Mouse (Mus musculus): ENCODE measurements around the gene Chst1. TPM values are rescaled to one million over a fixed set of nuclear protein-coding genes. Genes with fewer than 3 reads are reported as not detected.
A peak's percentile ranks its signal among the peaks of the same experiment; 100 is the strongest.

Chst1 gene
- total and polyA plus RNA-seq, 3 experiments, result 1.7 to 8.7 (median 2.4) TPM

DNA sequence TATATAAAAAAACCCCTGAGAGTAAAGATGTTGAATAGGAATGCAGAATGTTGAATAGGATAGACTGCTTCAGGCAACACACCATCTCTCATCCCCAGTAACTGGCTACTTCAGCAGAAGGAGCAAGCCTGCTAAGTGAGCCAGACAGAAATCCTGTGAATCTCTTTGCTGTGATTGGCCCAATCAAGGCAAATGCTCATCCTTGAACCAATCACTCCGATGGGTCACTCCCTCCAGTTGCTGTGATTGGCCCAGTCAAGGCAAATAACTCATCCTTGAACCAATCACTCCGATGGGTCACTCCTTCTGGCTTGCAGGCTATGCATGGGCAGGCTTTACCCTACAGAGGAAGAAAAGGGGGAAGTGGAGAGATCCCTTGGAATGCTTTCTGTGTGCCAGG, 57.7 kb downstream of the Chst1 start:
- no peak for DNase-seq
- no peak for TF ChIP-seq CTCF (IDR thresholded peaks at IDR 0.05)
- TF ChIP-seq POLR2A (IDR thresholded peaks at IDR 0.05; ENCODE audit: insufficient read depth, low read depth, low read length), result no peak
- no peak for TF ChIP-seq EP300 (IDR thresholded peaks at IDR 0.05; ENCODE audit: insufficient read depth, low read depth, low read length)
- Histone ChIP-seq H3K36me3 (ENCODE audit: control insufficient read depth, insufficient read depth, low read length) (no peaks in the 10 kb centered on the region), H3K27ac (no peak overlapping the region), H3K4me3 (no peak overlapping the region), H3K27me3 (ENCODE audit: control insufficient read depth, insufficient read depth, low read length) (no peaks in the 10 kb centered on the region), H3K9ac (ENCODE audit: low read depth, low read length) (no peak overlapping the region), H3K79me2 (replicated peaks; ENCODE audit: control insufficient read depth, insufficient read depth, low read length) (no peaks in the 10 kb centered on the region), H3K4me1 (ENCODE audit: control insufficient read depth, insufficient read depth, low read length) (no peaks in the 10 kb centered on the region)
- intact Hi-C loops (cut with DNase I), result no loop called here
- WGBS, result 86% methylated on average over 2 of the region's 2 CpGs

- Histone ChIP-seq H3K9ac (ENCODE audit: low read depth, low read length) (no peak overlapping the region), H3K4me3 (no peak overlapping the region), H3K27me3 (ENCODE audit: control insufficient read depth, insufficient read depth, low read length) (no peaks in the 10 kb centered on the region), H3K79me2 (replicated peaks; ENCODE audit: control insufficient read depth, insufficient read depth, low read length) (no peaks in the 10 kb centered on the region), H3K4me1 (ENCODE audit: control insufficient read depth, insufficient read depth, low read length) (no peaks in the 10 kb centered on the region), H3K27ac (no peak overlapping the region), H3K36me3 (ENCODE audit: control insufficient read depth, insufficient read depth, low read length) (no peaks in the 10 kb centered on the region)
- WGBS, result 50% methylated on average over 1 of the region's 1 CpGs
- no peak for TF ChIP-seq POLR2A (IDR thresholded peaks at IDR 0.05; ENCODE audit: insufficient read depth, low read depth, low read length)
- TF ChIP-seq CTCF (IDR thresholded peaks at IDR 0.05), result no peak
- no peak for TF ChIP-seq EP300 (IDR thresholded peaks at IDR 0.05; ENCODE audit: insufficient read depth, low read depth, low read length)
- DNase-seq, result no peak
- intact Hi-C loops (cut with DNase I), result no loop called here
Observed at GRCm38 (mm10) chr2:92658293-92659150, 59.0 kb downstream of the Chst1 start.

- Histone ChIP-seq H3K27ac (no peak overlapping the region), H3K79me2 (replicated peaks; ENCODE audit: control insufficient read depth, insufficient read depth, low read length) (no peaks in the 10 kb centered on the region), H3K27me3 (ENCODE audit: control insufficient read depth, insufficient read depth, low read length) (no peaks in the 10 kb centered on the region), H3K4me1 (ENCODE audit: control insufficient read depth, insufficient read depth, low read length) (no peaks in the 10 kb centered on the region), H3K4me3 (no peak overlapping the region), H3K9ac (ENCODE audit: low read depth, low read length) (no peak overlapping the region), H3K36me3 (ENCODE audit: control insufficient read depth, insufficient read depth, low read length) (no peaks in the 10 kb centered on the region)
- WGBS, result 55% methylated on average over 7 of the region's 7 CpGs
- intact Hi-C loops (cut with DNase I), result no loop called here
- TF ChIP-seq EP300 (IDR thresholded peaks at IDR 0.05; ENCODE audit: insufficient read depth, low read depth, low read length), result no peak
- TF ChIP-seq CTCF (IDR thresholded peaks at IDR 0.05), result 0 out of 2 replicates have a peak, but pooled peaks have one; percentile 18
- no peak for TF ChIP-seq POLR2A (IDR thresholded peaks at IDR 0.05; ENCODE audit: insufficient read depth, low read depth, low read length)
- DNase-seq, result peak; percentile 24 to 51
Observed at GRCm38 (mm10) chr2:92659491-92660035, 60.1 kb downstream of the Chst1 start.

- Histone ChIP-seq H3K9ac (ENCODE audit: low read depth, low read length) (no peak overlapping the region), H3K4me1 (ENCODE audit: control insufficient read depth, insufficient read depth, low read length) (peaks cover 3% of the 10 kb centered on the region; the same call in 1 of the 2 replicates), H3K4me3 (no peak overlapping the region), H3K79me2 (replicated peaks; ENCODE audit: control insufficient read depth, insufficient read depth, low read length) (no peaks in the 10 kb centered on the region), H3K36me3 (ENCODE audit: control insufficient read depth, insufficient read depth, low read length) (no peaks in the 10 kb centered on the region), H3K27ac (no peak overlapping the region), H3K27me3 (ENCODE audit: control insufficient read depth, insufficient read depth, low read length) (no peaks in the 10 kb centered on the region)
- no peak for TF ChIP-seq EP300 (IDR thresholded peaks at IDR 0.05; ENCODE audit: insufficient read depth, low read depth, low read length)
- WGBS, result 82% methylated on average over 6 of the region's 6 CpGs
- intact Hi-C loops (cut with DNase I), result no loop called here
- DNase-seq, result no peak
Observed at GRCm38 (mm10) chr2:92662534-92663068, 63.1 kb downstream of the Chst1 start.

Small RNA genes lying within 50 kb of the gene (microRNA-seq; reads per million reads assigned to microRNA genes)
- gene Mir7221 (0 reads per million in 2 experiments), gene Mir7222 (0 reads per million in 2 experiments)

Other genes with a start within 250 kb of the Chst1 start
- gene Pex16, start 225.0 kb upstream of the Chst1 start, total RNA-seq (2021), result 10 to 100 TPM; 19.6 to 23.1 TPM
- 35.6 and 36.8 TPM in 2 replicates for gene Pex16, start 225.0 kb upstream of the Chst1 start, polyA plus RNA-seq (2012; rRNA removed)
- gene Large2, start 224.8 kb upstream of the Chst1 start, total RNA-seq (2021), result not detected
- 0.50 and 0.84 TPM in 2 replicates for gene Large2, start 224.8 kb upstream of the Chst1 start, polyA plus RNA-seq (2012; rRNA removed)
- 1 to 10 TPM in 1 of 2 experiments, under 1 TPM in 1; 0.63 to 1.1 TPM for gene 1700029I15Rik, start 217.2 kb upstream of the Chst1 start, total RNA-seq (2021)
- 2.4 and 2.8 TPM in 2 replicates for gene 1700029I15Rik, start 217.2 kb upstream of the Chst1 start, polyA plus RNA-seq (2012; rRNA removed)
- 1 to 10 TPM; 3.8 to 4.5 TPM for gene Mapk8ip1, start 198.4 kb upstream of the Chst1 start, total RNA-seq (2021)
- 6.9 and 7.1 TPM in 2 replicates for gene Mapk8ip1, start 198.4 kb upstream of the Chst1 start, polyA plus RNA-seq (2012; rRNA removed)
- 10 to 100 TPM; 12.7 to 29.3 TPM for gene Cry2, start 165.7 kb upstream of the Chst1 start, total RNA-seq (2021)
- gene Cry2, start 165.7 kb upstream of the Chst1 start, polyA plus RNA-seq (2012; rRNA removed), result 19.1 and 24.5 TPM in 2 replicates
- 1 to 10 TPM; 5.6 to 6.2 TPM for gene Slc35c1, start 139.2 kb upstream of the Chst1 start, total RNA-seq (2021)
- gene Slc35c1, start 139.2 kb upstream of the Chst1 start, polyA plus RNA-seq (2012; rRNA removed), result 10.9 and 12.9 TPM in 2 replicates